Mouse (Mus musculus): Measurements from ENCODE around the gene Schip1.

GRCm38 (mm10) chr3:68284500-68284899 is 219.9 kb downstream of the Schip1 start:
- no peak for TF ChIP-seq GATA1 (IDR thresholded peaks at IDR 0.05; ENCODE audit: low read length)
- TF ChIP-seq TAL1 (IDR thresholded peaks at IDR 0.05; ENCODE audit: low read length), result no peak
